Mouse (Mus musculus) olfactory bulb, adult 2 months (tissue): Measurements from ENCODE around the gene Phlda2.

ENCODE experiments used
- CTCF ChIP-seq: fragments of 200-500 bp; IDR thresholded peaks from 2 replicates; pipeline ENCODE4 v1.5.1; 2012; ENCODE audit warnings: low read depth, mild to moderate bottlenecking, low read length, moderate library complexity; ENCODE audit not compliant: insufficient read depth
- POLR2A ChIP-seq: fragments of 200-500 bp; IDR thresholded peaks from 2 replicates; pipeline ENCODE4 v1.6.1; 2012; ENCODE audit warnings: mild to moderate bottlenecking, low read depth, low read length, moderate library complexity; ENCODE audit not compliant: insufficient read depth

DNA sequence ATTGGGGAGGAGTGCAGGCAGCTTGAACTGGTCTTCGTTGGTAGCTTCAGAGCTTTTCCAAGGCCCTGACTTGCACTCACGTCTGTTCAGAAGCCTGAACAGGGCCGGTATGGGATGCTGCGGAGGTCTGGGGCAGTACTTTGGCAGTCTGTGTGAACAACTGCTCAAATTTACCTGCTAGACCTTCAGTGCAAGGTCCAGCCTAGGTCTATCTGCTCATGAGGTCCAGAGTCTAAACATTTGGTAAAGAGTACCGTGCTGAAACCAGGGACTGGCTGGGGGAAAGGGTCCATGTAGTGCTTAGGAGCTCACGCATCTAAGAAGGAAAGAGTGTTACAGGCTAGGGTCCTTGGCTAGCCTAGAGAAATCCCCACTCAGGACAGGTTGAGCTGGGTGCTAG lies 13.2 kb downstream of the Phlda2 start:
- no peak for TF ChIP-seq CTCF
- no peak for TF ChIP-seq POLR2A
